Mouse (Mus musculus): ENCODE measurements around the gene Nudcd2.
A peak's percentile ranks its signal among the peaks of the same experiment; 100 is the strongest.

Nudcd2 gene

GRCm38 (mm10) chr11:40755109-40755627 lies 21.7 kb downstream of the Nudcd2 start, which contains the start of gene Ccng1:
TSS of gene Ccng1 (minus strand) at chr11:40755311.
- peak; percentile 97 for DNase-seq (ENCODE audit: low read depth)

GRCm38 (mm10) chr11:40755968-40756367 lies 22.5 kb downstream of the Nudcd2 start:
- DNase-seq (ENCODE audit: low read depth): no peak

- no peak for DNase-seq (ENCODE audit: low read depth)
Observed at GRCm38 (mm10) chr11:40759896-40760295, 26.4 kb downstream of the Nudcd2 start.

DNA sequence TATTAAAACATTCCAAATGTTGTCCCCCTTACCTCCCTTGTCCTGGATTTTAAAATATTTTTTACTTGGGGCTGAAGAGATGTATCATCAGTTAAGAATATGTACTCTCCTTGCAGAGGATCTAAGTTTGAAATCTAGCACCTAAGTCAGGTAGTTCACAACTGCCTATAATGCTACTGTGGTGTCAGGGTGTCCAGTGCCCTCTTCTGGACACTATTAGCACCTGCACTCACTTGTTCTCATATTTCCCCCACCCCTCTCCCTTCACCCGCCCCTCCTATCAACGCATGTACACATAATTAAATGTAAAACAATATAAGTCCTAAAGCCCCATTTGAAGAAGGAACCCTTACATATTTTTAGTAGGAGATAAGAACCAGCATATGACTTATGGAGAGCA lies 29.9 kb downstream of the Nudcd2 start:
- DNase-seq (ENCODE audit: low read depth): peak; percentile 27

- no peak for DNase-seq (ENCODE audit: low read depth)
Observed at GRCm38 (mm10) chr11:40764690-40765089, 31.2 kb downstream of the Nudcd2 start.

DNA sequence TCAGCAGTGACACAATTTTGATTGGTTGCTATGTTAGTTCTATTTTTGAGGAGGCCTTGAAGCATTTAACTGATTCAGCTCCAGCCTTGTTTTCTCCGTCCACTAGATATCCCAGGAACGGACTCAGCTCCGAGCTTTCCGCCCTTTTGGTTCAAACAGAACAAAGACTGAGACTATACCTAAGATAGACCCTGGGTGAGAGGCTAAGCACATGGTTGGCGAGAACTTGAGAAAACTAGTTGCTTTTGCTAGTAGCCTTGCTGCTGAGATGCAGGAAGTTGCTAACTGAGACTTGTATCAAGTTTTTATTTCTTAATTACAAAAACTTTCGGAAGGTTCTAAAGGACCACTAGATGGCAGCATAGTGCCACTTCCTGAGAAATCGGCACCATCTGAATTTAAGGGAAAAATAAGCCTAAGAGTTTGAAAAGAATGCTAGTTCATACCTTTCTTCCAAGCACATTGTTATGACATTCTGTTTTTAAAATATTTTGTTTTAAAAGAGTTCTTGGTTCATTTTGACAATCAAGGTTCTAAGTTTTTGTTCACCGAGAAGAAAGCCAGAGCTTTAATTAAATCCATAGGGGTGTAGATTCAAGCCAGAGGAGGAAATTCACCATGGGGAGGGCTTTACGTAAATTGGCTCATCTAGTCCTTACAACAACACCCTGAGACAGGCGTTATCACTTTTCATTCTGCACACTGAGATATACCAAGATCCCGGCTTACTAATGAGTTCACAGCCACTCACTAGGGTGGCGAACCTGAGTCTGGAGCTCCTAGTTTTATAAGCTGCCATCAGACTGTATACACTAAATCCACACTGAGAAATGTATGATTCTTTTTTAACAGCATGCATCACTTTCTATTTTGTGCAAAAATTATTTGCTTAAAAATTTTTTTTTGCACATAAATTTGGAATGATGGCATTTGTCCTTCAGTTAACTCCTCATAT lies 42.1 kb downstream of the Nudcd2 start:
- peak; percentile 19 for DNase-seq (ENCODE audit: low read depth)

DNA sequence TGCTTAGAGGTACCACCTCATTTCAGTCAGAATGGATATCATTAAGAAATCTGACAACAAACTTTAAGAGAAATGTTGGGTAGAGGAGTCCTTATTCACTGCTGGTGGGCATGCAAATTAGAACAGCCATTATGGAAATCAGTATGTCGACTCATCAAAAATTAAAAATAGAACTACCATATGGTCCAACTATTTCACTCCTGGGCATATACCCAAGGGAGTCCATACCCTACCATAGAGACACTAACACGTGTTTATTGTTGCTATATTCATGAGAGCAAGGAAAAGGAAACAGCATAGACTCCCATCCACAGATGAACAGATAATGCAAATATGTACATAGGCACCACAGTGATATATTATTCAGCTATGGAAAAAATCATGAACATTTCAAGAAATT lies 48.4 kb downstream of the Nudcd2 start:
- DNase-seq (ENCODE audit: low read depth): no peak

- DNase-seq (ENCODE audit: low read depth): no peak
Observed at GRCm38 (mm10) chr11:40783346-40783745, 49.9 kb downstream of the Nudcd2 start.

DNA sequence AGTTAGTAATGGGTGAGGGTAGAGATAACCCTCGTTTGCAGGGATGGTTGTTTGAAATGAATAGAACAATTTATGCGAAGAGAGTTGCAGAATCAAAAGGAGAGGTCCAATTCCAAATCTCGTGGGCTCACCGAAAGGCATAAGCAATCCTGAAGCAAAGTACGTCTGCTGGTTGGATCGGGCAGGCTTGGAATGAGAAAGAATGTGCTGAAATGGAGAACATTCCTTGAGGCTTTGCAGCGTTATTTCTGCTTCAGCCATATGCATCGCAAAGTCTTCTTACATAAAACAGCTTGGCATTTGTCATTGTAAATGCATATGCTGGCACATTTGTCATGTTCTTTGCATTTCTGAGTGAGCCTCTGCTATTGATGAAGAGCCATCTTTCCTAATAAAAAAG lies 50.9 kb downstream of the Nudcd2 start:
- DNase-seq (ENCODE audit: low read depth): no peak

DNA sequence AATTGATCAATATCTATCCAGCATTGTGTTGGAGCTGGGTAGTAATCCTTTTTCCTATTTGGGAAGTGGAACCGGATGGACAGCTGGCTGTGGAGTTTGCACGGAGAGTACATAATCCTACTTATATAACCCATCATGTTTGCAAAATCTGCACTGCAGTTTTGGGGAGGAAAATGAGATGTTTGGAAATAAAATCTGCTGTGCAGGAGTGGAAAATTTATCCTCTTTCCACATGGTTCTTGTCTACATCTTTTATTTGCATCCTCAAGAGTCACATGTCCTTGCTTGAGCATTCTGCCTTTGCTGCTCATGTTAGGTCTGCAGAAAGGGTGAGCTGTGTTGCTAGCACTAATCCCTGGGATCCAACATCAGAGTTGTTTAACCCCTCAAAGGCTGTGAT lies 53.4 kb downstream of the Nudcd2 start:
- no peak for DNase-seq (ENCODE audit: low read depth)
